Mouse (Mus musculus): Measurements from ENCODE around the gene Tac2. TPM values are rescaled to one million over a fixed set of nuclear protein-coding genes. Genes with fewer than 3 reads are reported as not detected.

Tac2 gene
- total and polyA plus RNA-seq, 3 experiments, result 0.32 TPM; not detected in 2

DNA sequence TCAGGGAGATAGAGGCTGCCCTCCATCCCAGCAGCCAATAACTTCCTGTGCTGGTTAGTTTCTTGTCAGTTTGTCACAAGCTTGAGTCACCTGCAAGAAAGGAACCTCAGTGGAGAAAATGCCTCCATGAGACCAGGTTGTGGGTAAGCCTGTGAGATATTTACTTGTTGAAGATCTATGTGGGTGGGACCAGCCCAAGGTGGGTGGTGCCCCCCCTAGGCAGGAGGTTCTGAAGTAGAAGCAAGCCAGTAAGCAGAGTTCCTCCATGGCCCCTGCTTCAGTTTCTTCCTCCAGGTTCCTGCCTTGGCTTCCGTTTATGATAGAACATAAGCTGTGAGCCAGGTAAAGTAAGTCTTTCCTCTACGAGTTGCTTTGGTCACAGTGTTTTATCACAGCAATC lies 12.0 kb downstream of the Tac2 start:
- peaks cover 0 to 23% of the 10 kb centered on the region in 2 experiments; a peak in 2 of 4 replicates for H3K36me3 ChIP-seq (ENCODE audit: control insufficient read depth in 1 of 2, insufficient read depth in 2 of 2, low read length in 2 of 2)
- no peak for TF ChIP-seq NRF1 (IDR thresholded peaks at IDR 0.05; ENCODE audit: insufficient read depth, low read depth, low read length, poor library complexity, severe bottlenecking)
- no peak for TF ChIP-seq JUND (IDR thresholded peaks at IDR 0.05; ENCODE audit: low read depth, low read length)
- TF ChIP-seq TCF12 (IDR thresholded peaks at IDR 0.05; ENCODE audit: low read depth, low read length), result no peak
- no peak for TF ChIP-seq RCOR1 (IDR thresholded peaks at IDR 0.05; ENCODE audit: low read depth, low read length)
- TF ChIP-seq ETS1 (IDR thresholded peaks at IDR 0.05; ENCODE audit: low read depth, low read length), result no peak
- no peak for TF ChIP-seq SIN3A (IDR thresholded peaks at IDR 0.05; ENCODE audit: low read length)
- TF ChIP-seq CTCF (IDR thresholded peaks at IDR 0.05 in 2 of 3, conservative IDR thresholded peaks at IDR 0.05 in 1 of 3; ENCODE audit: control insufficient read depth in 1 of 3, insufficient read depth in 1 of 3, low read depth in 2 of 3, low read length in 3 of 3, poor library complexity in 1 of 3, severe bottlenecking in 1 of 3), result no peak
- no peak for TF ChIP-seq POLR2AphosphoS2 (IDR thresholded peaks at IDR 0.05; ENCODE audit: low read length)
- TF ChIP-seq ELF1 (IDR thresholded peaks at IDR 0.05; ENCODE audit: low read depth, low read length), result no peak
- TF ChIP-seq CHD2 (IDR thresholded peaks at IDR 0.05; ENCODE audit: low read length), result no peak
- no peak; the same call in 1 of the 2 replicates for TF ChIP-seq GATA1 (IDR thresholded peaks at IDR 0.05; ENCODE audit: low read depth, low read length)
- TF ChIP-seq GABPA (IDR thresholded peaks at IDR 0.05; ENCODE audit: low read depth, low read length), result no peak
- no peak for TF ChIP-seq ZKSCAN1 (IDR thresholded peaks at IDR 0.05; ENCODE audit: low read depth, low read length)
- no peak for TF ChIP-seq POLR2AphosphoS5 (IDR thresholded peaks at IDR 0.05; ENCODE audit: borderline replicate concordance, low read depth, low read length)
- no peak for TF ChIP-seq TAL1 (IDR thresholded peaks at IDR 0.05; ENCODE audit: low read length)
- no peak for TF ChIP-seq MXI1 (IDR thresholded peaks at IDR 0.05; ENCODE audit: low read depth, low read length)
- TF ChIP-seq ZC3H11A (IDR thresholded peaks at IDR 0.05; ENCODE audit: low read depth, low read length), result no peak
- no peak for TF ChIP-seq UBTF (IDR thresholded peaks at IDR 0.05; ENCODE audit: borderline replicate concordance, insufficient read depth, low read depth, low read length)
- TF ChIP-seq MAZ (IDR thresholded peaks at IDR 0.05; ENCODE audit: low read depth, low read length), result no peak
- TF ChIP-seq MYB (IDR thresholded peaks at IDR 0.05; ENCODE audit: low read depth, low read length), result no peak
- no peaks in the 10 kb centered on the region for H3K9me3 ChIP-seq (replicated peaks; ENCODE audit: insufficient read depth, low read length)
- H3K4me3 ChIP-seq (ENCODE audit: control insufficient read depth in 1 of 2, insufficient read depth in 1 of 2, low read depth in 2 of 2, low read length in 2 of 2), result peak overlapping the region in 1 of 2 experiments; percentile 27; a peak in 2 of 4 replicates
- H3K79me2 ChIP-seq (ENCODE audit: control insufficient read depth, insufficient read depth, low read length, poor library complexity), result peaks cover 9% of the 10 kb centered on the region
- H3K4me1 ChIP-seq (ENCODE audit: control insufficient read depth in 1 of 2, insufficient read depth in 2 of 2, low read length in 2 of 2), result peaks cover 11 to 24% of the 10 kb centered on the region in 2 experiments
- peak overlapping the region; percentile 89 for H3K27ac ChIP-seq (ENCODE audit: control insufficient read depth, low read depth, low read length)
- no peaks in the 10 kb centered on the region for H3K27me3 ChIP-seq (ENCODE audit: control insufficient read depth in 1 of 2, insufficient read depth in 2 of 2, low read length in 2 of 2)
- H3K9ac ChIP-seq (ENCODE audit: control insufficient read depth, low read depth, low read length, poor library complexity, severe bottlenecking), result no peak overlapping the region
- DNase-seq (ENCODE audit: low read depth, low spot score), result peak; percentile 71

DNA sequence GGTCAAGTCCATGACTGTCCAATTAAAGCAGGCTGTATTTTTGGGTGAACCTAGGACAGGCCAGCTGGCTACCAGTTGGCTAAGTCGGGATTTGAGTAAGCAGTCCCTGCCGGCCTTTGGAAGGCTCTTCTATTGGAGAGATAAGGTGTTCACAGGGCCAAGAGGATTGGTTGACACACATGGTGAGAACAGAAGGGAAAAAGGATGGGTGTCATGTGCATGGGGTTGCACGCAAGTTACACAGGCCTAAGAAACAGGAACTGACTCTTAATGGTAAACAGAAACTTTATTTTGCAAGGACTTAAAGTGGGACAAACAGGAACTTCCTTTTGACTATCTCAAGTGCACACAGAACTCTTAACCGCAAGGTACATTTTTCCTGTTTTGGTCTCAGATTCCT lies 12.6 kb downstream of the Tac2 start:
- peaks cover 5 to 23% of the 10 kb centered on the region in 2 experiments; a peak in 3 of 4 replicates for H3K4me1 ChIP-seq (ENCODE audit: control insufficient read depth in 1 of 2, insufficient read depth in 2 of 2, low read length in 2 of 2)
- H3K36me3 ChIP-seq (ENCODE audit: control insufficient read depth in 1 of 2, insufficient read depth in 2 of 2, low read length in 2 of 2), result peaks cover 0 to 23% of the 10 kb centered on the region in 2 experiments; a peak in 2 of 4 replicates
- peak overlapping the region; percentile 89 for H3K27ac ChIP-seq (ENCODE audit: control insufficient read depth, low read depth, low read length)
- peaks cover 9% of the 10 kb centered on the region for H3K79me2 ChIP-seq (ENCODE audit: control insufficient read depth, insufficient read depth, low read length, poor library complexity)
- peak; percentile 91 for DNase-seq (ENCODE audit: low read depth, low spot score)
- H3K27me3 ChIP-seq (ENCODE audit: control insufficient read depth in 1 of 2, insufficient read depth in 2 of 2, low read length in 2 of 2), result no peaks in the 10 kb centered on the region
- peak overlapping the region; percentile 49 for H3K9ac ChIP-seq (ENCODE audit: control insufficient read depth, low read depth, low read length, poor library complexity, severe bottlenecking)
- H3K4me3 ChIP-seq (ENCODE audit: control insufficient read depth in 1 of 2, insufficient read depth in 1 of 2, low read depth in 2 of 2, low read length in 2 of 2), result peak overlapping the region; percentile 32
- H3K9me3 ChIP-seq (replicated peaks; ENCODE audit: insufficient read depth, low read length), result no peaks in the 10 kb centered on the region
- TF ChIP-seq ZMIZ1 (IDR thresholded peaks at IDR 0.05; ENCODE audit: low read depth, low read length), result no peak
- peak; percentile 69 for TF ChIP-seq RCOR1 (IDR thresholded peaks at IDR 0.05; ENCODE audit: low read depth, low read length)
- TF ChIP-seq GATA1 (IDR thresholded peaks at IDR 0.05; ENCODE audit: low read depth, low read length), result peak; percentile 67
- TF ChIP-seq USF1 (IDR thresholded peaks at IDR 0.05; ENCODE audit: low read depth, low read length), result peak; percentile 68
- TF ChIP-seq E2F4 (IDR thresholded peaks at IDR 0.05; ENCODE audit: borderline replicate concordance, low read depth, low read length), result no peak
- TF ChIP-seq TAL1 (IDR thresholded peaks at IDR 0.05; ENCODE audit: low read length), result peak; percentile 67
- TF ChIP-seq ZKSCAN1 (IDR thresholded peaks at IDR 0.05; ENCODE audit: low read depth, low read length), result no peak
- TF ChIP-seq UBTF (IDR thresholded peaks at IDR 0.05; ENCODE audit: borderline replicate concordance, insufficient read depth, low read depth, low read length), result no peak
- TF ChIP-seq NRF1 (IDR thresholded peaks at IDR 0.05; ENCODE audit: insufficient read depth, low read depth, low read length, poor library complexity, severe bottlenecking), result peak; percentile 30; the same call in 1 of the 2 replicates
- TF ChIP-seq SIN3A (IDR thresholded peaks at IDR 0.05; ENCODE audit: low read length), result peak; percentile 90
- peak; percentile 84 for TF ChIP-seq ETS1 (IDR thresholded peaks at IDR 0.05; ENCODE audit: low read depth, low read length)
- peak; percentile 37; the same call in 1 of the 2 replicates for TF ChIP-seq KAT2A (conservative IDR thresholded peaks at IDR 0.05; ENCODE audit: low read depth, low read length)
- TF ChIP-seq POLR2AphosphoS2 (IDR thresholded peaks at IDR 0.05; ENCODE audit: low read length), result peak; percentile 63; the same call in 1 of the 2 replicates
- TF ChIP-seq TBP (IDR thresholded peaks at IDR 0.05; ENCODE audit: low read depth, low read length), result peak; percentile 49
- TF ChIP-seq MXI1 (IDR thresholded peaks at IDR 0.05; ENCODE audit: low read depth, low read length), result peak; percentile 95
- no peak for TF ChIP-seq SMC3 (IDR thresholded peaks at IDR 0.05; ENCODE audit: low read depth, low read length)
- TF ChIP-seq MAX (IDR thresholded peaks at IDR 0.05; ENCODE audit: low read length), result peak; percentile 83
- TF ChIP-seq RAD21 (IDR thresholded peaks at IDR 0.05; ENCODE audit: low read depth, low read length), result no peak
- TF ChIP-seq JUND (IDR thresholded peaks at IDR 0.05; ENCODE audit: low read depth, low read length), result 0 out of 2 replicates have a peak, but pooled peaks have one; percentile 20
- no peak for TF ChIP-seq CHD2 (IDR thresholded peaks at IDR 0.05; ENCODE audit: low read length)
- 0 out of 2 replicates have a peak, but pooled peaks have one; percentile 30 for TF ChIP-seq MYB (IDR thresholded peaks at IDR 0.05; ENCODE audit: low read depth, low read length)
- no peak for TF ChIP-seq CHD1 (IDR thresholded peaks at IDR 0.05; ENCODE audit: low read depth, low read length)
